Mouse (Mus musculus) adrenal gland, postnatal 4 days (tissue): ENCODE results near the gene Lrrc52. TPM values are rescaled to one million over a fixed set of nuclear protein-coding genes. Genes with fewer than 3 reads are reported as not detected.

Experiments used
- DNase-seq, 2 experiments: peaks; one replicate each; pipeline ENCODE4 v3.0.0; 2021 to 2022; ENCODE audit warnings: low spot score in 2 of 2, mixed read lengths in 2 of 2
- long read RNA-seq, 2 experiments: library from polyadenylated mRNA; stranded (forward); transcript quantifications; one replicate each; pipeline ENCODE4 v2.0.0; 2021
- total RNA-seq, 2 experiments: library from RNA; stranded (reverse); gene quantifications; 2 replicates each; pipeline ENCODE4 v1.2.3; 2021

Lrrc52 gene
- total RNA-seq: under 1 TPM in 1 of 2 experiments, not detected in 1; 0.28 TPM
- long read RNA-seq, experiment 1: 0 reads
- long read RNA-seq, experiment 2: 0 reads

DNA sequence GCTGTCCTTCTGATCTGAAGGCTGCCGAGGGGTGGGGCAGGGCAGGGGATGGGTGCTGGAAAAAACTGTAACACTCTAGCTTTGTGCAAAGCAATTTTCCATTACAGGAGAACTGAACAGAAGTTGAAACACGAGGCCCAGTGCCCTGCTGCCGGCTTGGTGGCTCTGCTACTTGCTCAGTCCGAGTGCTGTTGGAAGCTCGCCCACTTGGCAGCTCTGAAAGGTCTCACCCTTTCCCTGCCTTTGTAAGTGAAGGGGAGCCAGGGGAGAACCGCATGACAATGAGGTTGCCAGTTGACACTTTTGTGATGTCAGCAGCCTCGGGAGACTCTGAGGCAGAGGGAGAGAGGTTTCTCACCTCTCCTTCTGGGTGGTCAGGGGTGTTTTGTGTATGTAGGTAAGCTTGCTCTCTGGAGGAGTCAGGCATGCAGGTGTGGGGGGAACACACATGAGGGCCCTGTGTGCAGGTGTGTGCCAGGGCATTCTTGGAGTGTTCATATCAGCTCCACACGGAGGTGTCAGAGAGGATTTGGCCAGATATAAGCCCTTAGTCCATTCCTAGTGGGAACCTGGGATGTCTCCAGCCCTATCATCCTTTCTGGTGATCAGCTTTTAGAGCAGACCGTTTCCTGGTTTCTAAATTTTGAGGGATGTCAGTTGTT lies at the start of gene Lrrc52:
Gene Lrrc52, minus strand, starts transcription at position 16 of the 662 bp plus-strand sequence.
- DNase-seq: peak in 1 of 2 experiments; percentile 19

DNA sequence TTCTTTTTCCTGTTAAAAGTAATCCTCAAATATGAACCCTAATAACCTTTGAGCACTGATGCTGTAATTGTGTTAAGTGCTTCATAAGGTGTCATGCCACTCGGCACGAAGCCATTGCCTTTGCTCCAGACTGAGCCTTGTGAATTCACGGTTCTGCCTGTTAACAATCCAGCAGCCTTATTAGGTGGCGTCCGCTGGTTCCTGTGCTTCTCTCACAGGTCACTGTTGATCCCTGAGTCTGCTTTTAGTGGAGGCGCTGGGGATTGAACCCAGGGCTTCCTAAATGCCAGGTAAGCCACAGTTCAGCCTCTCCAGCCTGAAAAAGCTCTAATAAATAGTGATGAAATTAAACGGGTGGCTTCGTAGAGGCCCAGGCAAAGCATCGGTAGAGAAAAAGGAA lies 45.0 kb upstream of the Lrrc52 start:
- DNase-seq: no peak

DNA sequence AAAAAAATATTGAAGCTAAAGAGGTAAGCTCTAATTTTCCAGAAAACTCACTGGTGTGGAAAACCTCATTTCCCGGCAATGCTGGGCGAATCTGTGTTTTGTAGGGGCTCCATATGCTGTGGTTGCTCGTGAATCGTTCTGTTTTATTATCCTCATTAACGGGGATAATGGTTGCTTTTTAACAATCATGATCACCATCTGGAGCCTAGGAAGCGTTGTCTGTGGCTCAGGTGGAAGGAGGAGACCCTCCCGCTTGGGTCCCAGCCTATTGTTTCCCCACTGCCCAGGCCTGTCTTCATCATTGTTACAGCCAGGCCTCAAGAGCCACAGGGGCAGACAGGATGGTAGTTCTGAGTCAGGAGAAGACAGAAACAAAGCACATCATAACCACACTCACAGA lies 39.5 kb upstream of the Lrrc52 start:
- no peak for DNase-seq

DNA sequence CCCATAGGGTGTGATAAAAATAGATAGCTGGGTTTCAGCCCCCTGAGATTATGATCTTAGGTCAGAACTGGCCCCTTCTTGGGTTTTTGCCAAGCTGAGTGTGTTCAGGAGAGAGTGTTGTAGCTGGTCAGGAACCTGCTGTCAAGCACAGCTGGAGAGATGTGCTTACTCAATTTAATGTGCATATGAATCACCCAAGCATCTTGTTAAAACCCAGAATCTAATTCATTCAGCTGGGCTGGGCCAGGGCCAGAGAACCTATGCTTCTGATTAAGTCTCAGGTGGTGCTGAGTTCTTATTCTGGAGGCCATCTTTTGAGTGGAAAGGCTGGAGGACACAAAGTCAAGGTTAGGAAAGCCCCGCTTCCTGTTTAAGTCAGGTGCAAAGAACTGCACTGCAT lies 38.8 kb upstream of the Lrrc52 start:
- DNase-seq: no peak

DNA sequence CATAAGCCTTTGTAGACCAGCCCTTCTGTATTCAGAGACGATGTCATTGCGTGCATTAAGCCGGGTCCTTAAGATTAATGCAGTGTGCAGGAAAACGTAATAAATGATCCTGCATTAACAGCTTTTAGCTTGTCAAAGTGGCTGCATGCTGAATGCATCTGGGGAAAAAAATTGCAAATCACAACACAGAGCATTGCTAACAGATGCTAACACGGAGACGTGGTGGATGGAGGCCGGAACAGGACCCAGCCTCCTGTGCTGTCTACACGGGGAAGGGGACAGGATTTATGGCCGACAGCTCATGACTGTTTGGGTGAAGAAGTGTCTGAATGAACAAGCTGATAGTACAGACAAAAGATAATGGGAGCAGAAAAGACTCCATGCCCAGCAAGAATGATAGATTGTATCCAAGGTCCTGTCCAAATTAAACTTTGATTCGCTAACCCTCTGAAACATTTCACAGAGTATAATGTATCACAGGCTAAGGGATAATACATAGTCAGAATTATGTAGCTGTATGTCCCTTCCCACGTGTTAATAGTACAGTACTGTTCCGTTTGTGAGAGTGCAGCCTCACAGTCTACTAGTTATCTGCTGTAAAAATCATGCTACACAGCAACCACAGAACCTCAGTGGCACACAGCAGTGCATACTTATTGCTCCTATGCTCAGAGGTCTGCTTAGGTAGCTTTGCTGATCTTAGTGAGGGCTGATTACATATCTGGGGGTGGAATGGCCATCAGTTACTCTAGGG lies 32.7 kb upstream of the Lrrc52 start:
- no peak for DNase-seq

DNA sequence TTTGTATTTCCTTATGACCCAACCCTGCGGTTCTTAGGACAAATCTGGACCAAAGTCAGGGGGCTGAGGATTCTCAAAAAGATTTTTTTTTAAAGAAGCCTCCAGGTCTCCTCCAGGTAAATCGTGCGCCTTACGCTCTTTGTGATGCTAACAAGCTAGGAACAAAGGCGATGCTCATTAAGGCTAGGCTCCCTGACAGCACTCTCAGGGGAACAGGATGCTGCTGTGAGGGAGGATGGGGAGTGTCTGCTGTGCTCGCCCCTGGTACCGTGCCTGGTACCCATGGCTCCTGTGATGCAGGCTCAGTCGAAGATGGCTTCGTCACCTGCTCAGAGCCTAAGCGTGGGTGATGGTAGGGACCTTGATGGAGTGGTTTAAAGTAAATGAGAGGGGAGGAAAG lies 31.4 kb upstream of the Lrrc52 start:
- DNase-seq: no peak

DNA sequence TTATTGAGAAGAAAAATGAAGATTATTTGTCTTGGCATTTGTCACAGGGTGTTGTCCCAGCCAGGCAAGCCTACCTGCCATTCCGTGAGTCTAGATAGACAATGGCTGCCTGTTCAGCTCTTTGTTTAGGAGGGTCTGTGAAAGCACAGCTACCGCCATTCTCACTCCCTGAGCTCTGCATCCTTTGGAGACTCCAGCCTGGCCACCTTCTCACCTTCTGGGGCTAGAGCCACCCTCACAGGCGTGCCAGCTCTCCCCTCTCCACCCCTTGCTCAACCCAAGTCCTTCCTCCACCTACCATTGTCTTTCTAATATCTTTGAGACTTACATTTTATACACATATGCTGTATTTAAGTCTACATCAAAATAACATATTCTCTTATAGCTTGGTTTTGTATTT lies 31.0 kb upstream of the Lrrc52 start:
- DNase-seq: no peak

DNA sequence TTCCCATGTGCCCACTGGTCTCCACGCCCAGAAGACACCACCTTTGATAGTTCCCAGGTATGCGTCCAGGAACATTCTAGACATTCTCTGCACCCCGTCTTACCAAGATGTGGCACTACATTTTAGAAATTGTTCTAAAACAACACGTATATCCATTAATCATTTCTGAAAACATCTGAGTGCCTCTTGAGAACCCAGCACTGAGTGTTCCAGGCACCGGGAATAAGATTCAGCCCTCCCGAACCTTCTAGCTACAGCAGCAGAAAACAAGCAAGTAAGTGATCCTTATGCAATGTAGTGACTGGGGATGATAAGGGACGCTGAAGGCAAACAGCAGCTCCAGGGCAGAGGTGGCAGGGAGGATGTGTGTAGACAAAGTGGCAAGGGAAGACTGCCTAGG lies 24.9 kb upstream of the Lrrc52 start:
- no peak for DNase-seq

DNA sequence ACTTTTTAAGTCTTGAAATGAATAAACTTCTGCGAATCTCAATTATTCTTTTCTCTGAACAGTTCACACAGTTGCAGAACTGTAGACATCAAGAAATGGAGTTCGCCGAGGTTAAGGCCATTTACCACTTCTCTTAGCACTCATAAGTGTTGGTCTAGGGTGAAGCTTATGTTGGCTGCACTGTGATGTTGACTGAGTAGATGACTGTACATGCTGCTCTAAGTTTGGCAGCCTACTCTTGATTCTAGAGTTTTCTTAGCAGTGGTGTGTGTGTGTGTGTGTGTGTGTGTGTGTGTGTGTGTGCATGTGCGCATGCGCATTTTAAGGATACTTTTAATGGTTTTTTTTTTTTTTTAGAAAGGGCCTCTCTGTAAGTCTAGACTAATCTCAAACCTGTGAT lies 21.4 kb upstream of the Lrrc52 start:
- DNase-seq: no peak

DNA sequence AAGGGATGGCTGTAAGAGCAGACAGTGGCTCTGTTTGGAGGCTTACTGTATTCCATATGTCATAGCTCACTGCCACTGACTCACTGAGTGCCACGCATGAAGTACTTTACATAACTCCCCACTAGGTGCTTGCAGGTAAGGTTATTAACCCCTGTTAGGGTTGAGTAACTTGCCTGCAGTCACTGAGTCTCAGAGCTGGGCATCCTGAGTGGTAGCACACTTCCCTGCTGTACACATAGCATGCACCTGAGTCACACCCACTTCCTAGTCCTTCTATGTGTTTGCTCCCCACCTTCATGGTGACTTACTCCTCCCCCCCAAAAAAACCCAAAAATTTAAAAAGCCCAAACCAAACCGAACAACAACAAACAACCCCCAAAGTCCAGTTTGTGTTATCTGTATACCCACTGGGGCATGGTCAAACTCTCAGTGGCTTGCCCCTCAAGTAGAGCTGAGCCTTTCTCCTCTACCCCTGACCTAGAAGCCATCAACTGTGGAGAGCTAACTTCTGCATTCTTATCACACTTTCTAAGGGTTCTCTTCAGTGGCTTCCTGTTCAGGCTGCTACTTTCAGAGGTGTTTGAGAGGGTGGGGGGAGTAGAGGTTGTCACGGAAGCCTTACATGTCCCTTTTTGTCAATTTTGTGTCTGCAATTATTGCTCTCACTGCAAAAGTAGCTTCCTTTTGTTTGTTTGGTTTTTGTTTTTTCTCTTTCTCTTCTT lies 20.5 kb upstream of the Lrrc52 start:
- DNase-seq: no peak

DNA sequence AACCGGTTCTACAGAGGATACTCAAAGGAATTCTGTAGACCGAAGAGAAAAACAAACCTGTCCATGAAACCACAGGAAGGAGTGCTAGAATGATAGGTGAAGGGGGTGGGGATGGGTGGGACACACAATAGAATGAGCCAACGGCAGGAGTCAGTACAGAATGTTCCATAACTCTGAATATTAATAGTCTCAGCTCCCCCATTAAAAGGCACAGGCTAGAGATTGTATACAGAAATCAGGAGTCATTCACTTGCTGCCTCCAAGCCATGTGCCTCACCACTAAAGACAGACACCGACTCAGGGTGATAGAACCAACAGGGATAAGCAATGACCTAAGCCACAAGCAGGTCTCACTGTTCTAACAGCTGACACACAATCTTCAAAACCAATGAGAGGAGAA lies 16.3 kb upstream of the Lrrc52 start:
- DNase-seq: no peak

DNA sequence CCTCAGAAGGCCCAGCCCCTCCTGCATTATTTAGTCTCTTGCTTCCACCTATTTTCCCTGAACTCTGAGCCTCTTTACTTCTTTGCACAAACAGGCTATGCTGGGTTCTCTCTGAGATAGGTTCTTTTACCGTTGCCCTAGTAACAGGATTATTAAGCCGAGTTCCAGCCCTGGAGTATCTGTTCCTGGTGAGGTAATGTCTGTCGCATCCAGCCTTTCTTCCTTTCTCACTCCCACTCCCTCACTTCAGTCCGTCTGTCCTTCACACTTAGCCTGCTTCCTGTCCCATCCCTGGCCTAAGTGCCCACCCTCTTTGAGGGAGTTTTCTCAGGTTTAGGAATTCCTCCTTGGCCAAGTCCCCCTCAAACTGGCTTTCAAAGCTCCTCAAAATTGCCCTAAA lies 7.0 kb upstream of the Lrrc52 start:
- no peak for DNase-seq

DNA sequence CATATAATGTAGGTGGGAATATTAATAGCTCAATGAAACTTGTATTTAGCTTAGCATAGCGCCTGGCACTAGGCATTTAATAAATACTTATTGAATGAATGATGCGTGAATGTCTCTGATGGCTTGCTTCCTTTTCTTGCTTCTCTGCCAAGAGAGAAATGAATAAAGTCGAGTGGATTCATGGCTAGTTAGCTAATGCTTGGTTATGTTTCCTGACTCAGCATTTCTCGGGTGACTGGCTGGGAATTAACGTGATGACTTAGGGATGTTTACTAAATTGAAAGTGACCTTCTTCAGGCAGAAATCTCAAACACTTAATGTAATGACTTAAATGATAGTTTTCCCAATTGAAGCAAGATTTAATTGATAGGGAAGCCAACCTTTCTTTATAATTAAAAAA lies 1.3 kb upstream of the Lrrc52 start:
- DNase-seq: no peak

DNA sequence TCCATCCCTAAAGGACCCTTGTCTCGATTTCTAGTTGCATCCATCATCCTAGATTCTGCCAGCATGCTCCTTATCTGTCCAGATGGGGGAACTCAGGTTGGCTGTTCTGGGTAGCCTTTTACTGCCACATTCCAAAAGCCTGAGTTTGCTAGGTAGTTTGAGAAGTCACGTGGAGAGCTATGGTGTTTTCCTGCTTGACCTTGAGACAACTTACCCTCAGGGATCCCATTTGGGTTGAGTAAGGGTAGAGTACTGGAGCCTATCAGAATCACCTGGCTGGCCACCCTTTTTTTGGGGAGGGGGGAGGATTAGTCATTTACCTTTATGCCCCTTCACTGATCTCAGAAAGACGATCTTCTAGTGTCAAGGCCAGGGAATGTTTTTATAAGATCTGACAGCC lies 9.3 kb downstream of the Lrrc52 start:
- DNase-seq: no peak

DNA sequence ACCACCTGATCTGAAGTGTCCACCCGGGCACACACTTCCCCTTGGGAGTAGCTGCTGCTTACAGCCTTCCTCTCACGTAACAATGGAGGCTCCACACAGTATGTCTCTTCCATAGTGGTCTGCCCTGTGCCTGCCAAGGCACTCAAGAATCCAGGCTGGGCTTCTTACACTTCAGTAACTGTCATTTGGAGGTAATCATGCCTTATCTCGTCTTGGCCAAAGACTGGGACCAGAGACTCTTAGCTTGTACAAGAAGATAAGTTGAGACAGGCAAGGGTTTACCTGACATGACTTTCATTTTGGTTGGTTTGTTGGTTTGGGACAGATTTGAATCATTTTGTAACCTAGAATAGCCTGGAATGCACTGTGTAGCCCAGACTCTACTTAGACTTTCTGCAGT lies 13.5 kb downstream of the Lrrc52 start:
- no peak for DNase-seq

DNA sequence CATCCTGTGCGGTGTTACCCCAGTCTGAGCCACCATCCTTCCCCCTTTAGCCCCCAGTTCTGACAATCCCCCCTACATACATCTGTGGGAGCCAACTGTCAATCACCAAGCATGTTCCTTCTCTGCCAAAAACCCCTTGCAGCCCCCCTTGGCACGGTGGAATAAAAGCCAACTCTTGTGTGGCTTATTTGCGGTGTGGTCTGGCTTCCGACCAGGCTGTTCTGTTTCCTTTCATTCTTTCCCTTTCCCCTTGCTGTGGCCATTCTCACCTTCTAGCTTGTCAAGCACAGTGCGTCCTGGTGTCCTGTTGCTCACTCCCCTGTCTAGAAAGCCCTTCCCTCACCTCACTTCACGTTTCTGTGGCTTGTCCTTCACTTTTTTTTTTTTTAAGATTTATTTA lies 14.1 kb downstream of the Lrrc52 start:
- DNase-seq: no peak

DNA sequence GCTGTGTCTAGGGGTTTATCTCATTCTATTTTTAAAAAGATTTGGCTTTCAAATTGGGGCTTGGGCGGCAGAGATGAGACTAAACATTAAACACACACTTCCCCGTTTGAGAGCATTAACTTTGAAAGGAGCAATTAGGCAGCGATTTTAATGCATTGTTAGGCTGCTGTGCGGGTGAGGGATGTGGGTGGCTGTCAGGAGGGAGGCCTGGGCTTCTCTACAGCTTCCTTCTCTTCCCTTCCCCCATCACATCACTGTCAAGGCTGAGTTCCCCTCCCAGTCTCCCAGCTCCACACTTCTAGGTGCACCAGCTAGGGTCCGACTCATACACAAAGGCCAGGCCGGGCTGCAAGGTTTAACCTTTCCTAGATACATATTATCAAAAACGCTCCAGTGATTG lies 18.0 kb downstream of the Lrrc52 start:
- DNase-seq: no peak

DNA sequence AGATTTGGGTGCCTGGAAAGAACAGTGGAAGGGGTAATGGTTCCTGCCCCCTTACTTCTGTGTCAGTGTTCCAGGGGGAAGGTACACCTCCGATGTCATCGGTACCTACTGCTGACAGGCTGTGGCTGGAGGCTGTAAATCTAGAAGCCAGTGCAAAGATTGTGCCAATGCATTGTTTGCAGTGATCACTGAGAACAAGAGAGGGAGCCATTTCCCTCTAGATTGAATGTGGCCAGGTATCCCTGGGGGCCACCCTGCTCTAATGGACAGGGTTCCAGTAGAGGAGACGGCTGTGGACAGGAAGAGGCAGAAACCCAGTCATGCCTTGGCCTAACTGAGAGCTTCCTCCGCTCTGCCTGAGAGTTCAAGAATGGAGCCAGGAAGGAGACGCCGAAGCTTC lies 18.5 kb downstream of the Lrrc52 start:
- DNase-seq: no peak

DNA sequence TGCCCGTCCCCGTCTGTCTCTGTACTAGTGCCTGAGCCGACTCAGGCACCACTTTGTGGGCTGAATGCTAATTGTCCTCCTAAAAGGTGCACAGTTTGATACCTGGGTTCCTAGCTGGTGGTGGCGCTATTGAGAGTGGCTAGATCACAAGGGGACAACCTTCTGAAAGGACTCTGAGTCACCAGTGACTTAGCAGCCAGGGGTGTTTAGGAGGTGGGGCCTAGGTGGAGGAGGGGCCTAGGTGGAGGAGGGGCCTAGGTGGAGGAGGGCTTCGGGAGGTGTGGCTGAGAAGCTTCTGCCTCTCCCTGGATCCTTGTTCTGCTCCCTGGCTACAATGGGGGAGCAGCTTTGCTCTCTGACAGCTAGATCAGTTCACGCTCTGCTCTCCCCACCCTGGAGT lies 20.1 kb downstream of the Lrrc52 start:
- DNase-seq: no peak

DNA sequence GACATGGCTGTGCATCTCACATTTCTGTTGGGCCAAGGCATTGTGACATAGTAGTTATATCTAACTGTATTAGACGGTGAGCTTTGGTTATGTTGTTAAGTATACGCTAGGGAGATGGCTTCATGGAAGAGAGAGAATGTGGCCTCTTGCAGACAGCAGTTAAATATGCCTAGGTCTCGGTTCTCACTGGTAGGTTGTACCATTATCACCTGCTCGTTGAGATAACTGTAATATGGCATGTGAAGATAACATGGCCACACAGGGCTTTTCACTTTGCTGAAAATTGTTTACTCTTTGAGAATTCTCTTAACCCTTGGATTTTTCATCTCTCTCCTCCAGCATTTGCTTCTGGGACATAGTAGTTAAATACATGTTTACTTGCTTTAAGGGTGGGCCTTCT lies 21.4 kb downstream of the Lrrc52 start:
- no peak for DNase-seq

DNA sequence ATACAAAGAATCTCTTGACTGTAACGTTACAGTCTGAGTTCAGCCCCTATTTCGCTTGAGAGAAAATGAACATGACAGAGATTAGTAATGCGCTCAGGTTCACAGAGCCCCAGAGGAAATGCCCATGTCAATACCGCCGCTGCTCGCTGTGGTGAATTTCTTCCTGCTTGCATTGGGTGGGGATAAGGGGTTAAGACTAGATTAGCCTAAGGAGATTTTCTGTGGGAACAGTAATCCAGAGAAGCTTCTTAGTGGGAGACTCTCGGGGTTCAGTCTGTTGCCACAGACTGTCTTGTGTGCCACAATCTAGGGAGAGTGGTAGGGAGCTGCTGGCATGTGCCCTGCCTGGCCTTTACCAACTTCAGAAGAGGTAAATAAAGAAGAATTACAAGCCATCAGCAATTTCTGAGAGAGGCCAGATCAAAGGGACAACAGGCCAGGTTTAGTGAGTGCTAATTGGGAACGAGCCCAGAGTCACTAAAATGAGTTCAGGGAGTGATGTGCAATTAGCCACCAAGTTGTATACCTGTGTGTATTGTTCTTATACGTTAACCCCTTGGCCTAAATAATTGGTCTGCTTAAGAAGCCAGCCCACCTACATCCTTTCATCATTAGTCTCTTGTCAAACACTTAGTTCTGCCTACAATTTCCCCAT lies 28.2 kb downstream of the Lrrc52 start:
- no peak for DNase-seq

DNA sequence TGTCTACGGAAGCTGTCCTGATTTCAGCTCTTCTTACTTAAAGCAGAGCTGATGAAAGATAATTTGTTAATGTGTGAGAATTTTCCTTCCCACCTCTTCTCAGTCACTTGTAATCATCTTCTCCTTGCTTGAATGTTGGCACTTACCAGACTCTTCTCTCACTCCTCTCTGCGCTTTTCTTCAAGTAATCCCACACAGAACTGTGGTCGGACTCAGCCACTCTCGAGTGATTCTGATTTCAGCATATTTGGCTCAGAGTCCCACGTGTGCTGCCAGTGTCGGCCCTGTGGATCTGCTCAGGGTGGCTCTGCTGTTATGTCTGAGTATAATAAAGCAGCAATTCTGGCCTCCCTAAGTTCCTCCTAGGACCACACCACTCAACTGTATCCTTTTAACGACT lies 29.5 kb downstream of the Lrrc52 start:
- no peak for DNase-seq
